In the genomic region with DNA sequence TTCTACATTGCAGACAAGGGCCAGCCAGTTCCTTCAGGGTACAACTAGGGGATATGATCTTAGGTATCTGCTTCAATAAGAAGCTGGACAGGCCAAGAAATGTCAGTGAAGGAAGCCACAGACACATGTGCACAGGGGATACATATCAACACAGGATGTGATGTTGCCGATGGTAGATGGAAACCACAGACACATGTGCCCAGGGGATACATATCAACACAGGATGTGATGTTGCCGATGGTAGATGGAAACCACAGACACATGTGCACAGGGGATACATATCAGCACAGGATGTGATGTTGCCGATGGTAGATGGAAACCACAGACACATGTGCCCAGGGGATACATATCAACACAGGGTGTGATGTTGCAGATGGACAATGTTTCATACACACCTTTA, we compare ENCODE assay signal across 7 mouse cellular contexts.
DNase-seq lines count a peak whose midpoint lies in the region; ATAC-seq and TF ChIP-seq lines count a peak whose summit lies in the region.
"Not testable (repeated sequence)": the region's sequence is repeated elsewhere in the genome, so short reads cannot be mapped to it uniquely, and the experiment has no call there.

No protein-coding gene starts in this region.

- H3K9me3 ChIP-seq in CH12.LX (replicated peaks; ENCODE audit: low read length): not testable (repeated sequence)

- H3K9ac ChIP-seq in CH12.LX (ENCODE audit: insufficient read depth, low read depth): not testable (repeated sequence)

- peak; percentile 63 to 68 for DNase-seq in B cell, adult 2 months
- DNase-seq in CH12.LX (ENCODE audit: extremely low read depth): peak; percentile 40
- peak in 1 of 2 experiments; percentile 82 for DNase-seq in spleen, adult 2 months (ENCODE audit: low read depth in 1 of 2, low spot score in 2 of 2)
- DNase-seq in thymus, postnatal 14 days: peak; percentile 49

- ATAC-seq in granulocyte monocyte progenitor cell, adult 5-6 weeks (replicated peaks; ENCODE audit: poor library complexity, severe bottlenecking): peak; percentile 90
- ATAC-seq in inflammation-experienced regulatory T-cells, adult 6 months: peak; percentile 85
- peak; percentile 83 for ATAC-seq in monocyte, adult 5-6 weeks (replicated peaks; ENCODE audit: insufficient number of reproducible peaks, low FRiP score, low TSS enrichment, poor library complexity, severe bottlenecking)

- not testable (repeated sequence) for H3K79me2 ChIP-seq in CH12.LX (replicated peaks; ENCODE audit: control insufficient read depth, extremely low read depth, insufficient read depth, poor library complexity, severe bottlenecking)

- dilution Hi-C loops in CH12.LX (cut with MboI; ENCODE audit: extremely low pct_ligation_motif_present, extremely low pct_unique_long_range_greater_than_20kb, low sequenced_read_pairs): not testable (repeated sequence)

- TF ChIP-seq CTCF in CH12.LX (conservative IDR thresholded peaks at IDR 0.05 in 1 of 2, IDR thresholded peaks at IDR 0.05 in 1 of 2; ENCODE audit: low read depth in 2 of 2, low read length in 2 of 2); spleen, adult 2 months (IDR thresholded peaks at IDR 0.05; ENCODE audit: extremely low read depth, insufficient read depth, insufficient read length, insufficient replicate concordance): not testable (repeated sequence)

- H3K4me2 ChIP-seq in CH12.LX (ENCODE audit: insufficient read depth, low read depth, poor library complexity, severe bottlenecking): not testable (repeated sequence)

- H3K27ac ChIP-seq in CH12.LX (ENCODE audit: insufficient read depth, low read depth): not testable (repeated sequence)
- H3K27ac ChIP-seq in spleen, adult 2 months (ENCODE audit: insufficient read depth, low read length): peak overlapping the region; percentile 82

- TF ChIP-seq EP300 in CH12.LX (IDR thresholded peaks at IDR 0.05; ENCODE audit: low read length): not testable (repeated sequence)

- TF ChIP-seq POLR2A in CH12.LX (IDR thresholded peaks at IDR 0.05; ENCODE audit: low read depth, low read length); spleen, adult 2 months (IDR thresholded peaks at IDR 0.05; ENCODE audit: low read depth, low read length): not testable (repeated sequence)

- in situ Hi-C loops in CH12.LX (cut with MboI; ENCODE audit: low pct_ligation_motif_present, low pct_unique_long_range_greater_than_20kb, low sequenced_read_pairs): loop anchor here (5.0 kb wide), 1 partner anchor 71 kb away; no protein-coding TSS in a partner anchor

- TF ChIP-seq RAD21 in CH12.LX (IDR thresholded peaks at IDR 0.05; ENCODE audit: low read depth, low read length): not testable (repeated sequence)

- not testable (repeated sequence) for H3K36me3 ChIP-seq in CH12.LX (replicated peaks in 1 of 2; ENCODE audit: control insufficient read depth in 1 of 2, insufficient read depth in 1 of 2, low read length in 1 of 2); spleen, adult 2 months (ENCODE audit: control insufficient read depth, insufficient read depth, low read length)

- WGBS in spleen, adult 2 months: 9% methylated on average over 3 of the region's 3 CpGs

- not testable (repeated sequence) for H3K27me3 ChIP-seq in CH12.LX (replicated peaks); spleen, adult 2 months (ENCODE audit: control insufficient read depth, insufficient read depth, low read length)

- H3K4me1 ChIP-seq in CH12.LX (ENCODE audit: control insufficient read depth in 1 of 2, insufficient read depth in 2 of 2): peaks cover 18 to 45% of the 10 kb centered on the region in 2 experiments
- peaks cover 29% of the 10 kb centered on the region for H3K4me1 ChIP-seq in spleen, adult 2 months (ENCODE audit: control insufficient read depth, insufficient read depth, insufficient read length)

- not testable (repeated sequence) for H3K4me3 ChIP-seq in CH12.LX (replicated peaks in 1 of 3; ENCODE audit: low read depth in 2 of 3, low read length in 2 of 3, poor library complexity in 1 of 3); spleen, adult 2 months (ENCODE audit: extremely low read depth, insufficient read depth, insufficient read length)

TF ChIP-seq in CH12.LX, 34 proteins besides CTCF, POLR2A, EP300 and RAD21:
- 0 out of 2 replicates have a peak, but pooled peaks have one; percentile 33 for TF ChIP-seq BHLHE40 (IDR thresholded peaks at IDR 0.05; ENCODE audit: low read depth, low read length)
